Mouse (Mus musculus): ENCODE data around the gene Prss23. TPM values are rescaled to one million over a fixed set of nuclear protein-coding genes. Genes with fewer than 3 reads are reported as not detected.

Prss23 gene
- total RNA-seq (2014; rRNA removed) (5.5 and 6.8 TPM in 2 replicates), polyA plus RNA-seq (2012; rRNA removed) (5.7 and 6.0 TPM in 2 replicates)

GRCm38 (mm10) chr7:89526731-89527429 lies at the start of gene Prss23:
Prss23 (minus strand) TSS chr7:89527187.
- Histone ChIP-seq H3K27me3 (ENCODE audit: control insufficient read depth, insufficient read depth, low read length) (no peaks in the 10 kb centered on the region), H3K36me3 (ENCODE audit: control insufficient read depth, insufficient read depth, low read length) (no peaks in the 10 kb centered on the region), H3K4me3 (ENCODE audit: insufficient read depth, low read depth, low read length) (no peak within 1 kb of the TSS), H3K4me1 (ENCODE audit: control insufficient read depth, insufficient read depth, low read length) (no peaks in the 10 kb centered on the region), H3K27ac (replicated peaks; ENCODE audit: insufficient read depth, low read depth, low read length) (no peak within 1 kb of the TSS), H3K9ac (ENCODE audit: low read depth, low read length) (no peak within 1 kb of the TSS), H3K79me2 (ENCODE audit: control insufficient read depth, insufficient read depth, low read length) (no peaks in the 10 kb centered on the region)
- 84% methylated on average over 16 of the region's 16 CpGs for WGBS
- TF ChIP-seq POLR2A (IDR thresholded peaks at IDR 0.05; ENCODE audit: extremely low read depth, insufficient read depth, low read length): no peak
- TF ChIP-seq CTCF (IDR thresholded peaks at IDR 0.05; ENCODE audit: low read depth, low read length): no peak
- no peak for DNase-seq (ENCODE audit: extremely low read depth, low read depth, low spot score)

- WGBS: 97% methylated on average over 3 of the region's 3 CpGs
- Histone ChIP-seq H3K79me2 (ENCODE audit: control insufficient read depth, insufficient read depth, low read length) (no peaks in the 10 kb centered on the region), H3K9ac (ENCODE audit: low read depth, low read length) (no peak overlapping the region), H3K36me3 (ENCODE audit: control insufficient read depth, insufficient read depth, low read length) (no peaks in the 10 kb centered on the region), H3K27ac (replicated peaks; ENCODE audit: insufficient read depth, low read depth, low read length) (no peak overlapping the region), H3K4me3 (ENCODE audit: insufficient read depth, low read depth, low read length) (no peak overlapping the region), H3K4me1 (ENCODE audit: control insufficient read depth, insufficient read depth, low read length) (no peaks in the 10 kb centered on the region), H3K27me3 (ENCODE audit: control insufficient read depth, insufficient read depth, low read length) (peaks cover 4% of the 10 kb centered on the region; the same call in 1 of the 2 replicates)
- DNase-seq (ENCODE audit: extremely low read depth, low read depth, low spot score): no peak
- no peak for TF ChIP-seq CTCF (IDR thresholded peaks at IDR 0.05; ENCODE audit: low read depth, low read length)
- TF ChIP-seq POLR2A (IDR thresholded peaks at IDR 0.05; ENCODE audit: extremely low read depth, insufficient read depth, low read length): no peak
Measured at GRCm38 (mm10) chr7:89576127-89576526, 49.1 kb upstream of the Prss23 start.

- no peak for DNase-seq (ENCODE audit: extremely low read depth, low read depth, low spot score)
- 93% methylated on average over 2 of the region's 2 CpGs for WGBS
- no peaks in the 10 kb centered on the region for H3K36me3 ChIP-seq (ENCODE audit: control insufficient read depth, insufficient read depth, low read length)
- H3K4me1 ChIP-seq (ENCODE audit: control insufficient read depth, insufficient read depth, low read length): no peaks in the 10 kb centered on the region
- peaks cover 8% of the 10 kb centered on the region; the same call in 1 of the 2 replicates for H3K27me3 ChIP-seq (ENCODE audit: control insufficient read depth, insufficient read depth, low read length)
- no peak for TF ChIP-seq POLR2A (IDR thresholded peaks at IDR 0.05; ENCODE audit: extremely low read depth, insufficient read depth, low read length)
- no peak for TF ChIP-seq CTCF (IDR thresholded peaks at IDR 0.05; ENCODE audit: low read depth, low read length)
- H3K4me3 ChIP-seq (ENCODE audit: insufficient read depth, low read depth, low read length): no peak overlapping the region
- H3K9ac ChIP-seq (ENCODE audit: low read depth, low read length): no peak overlapping the region
- no peaks in the 10 kb centered on the region for H3K79me2 ChIP-seq (ENCODE audit: control insufficient read depth, insufficient read depth, low read length)
- no peak overlapping the region for H3K27ac ChIP-seq (replicated peaks; ENCODE audit: insufficient read depth, low read depth, low read length)
Measured at GRCm38 (mm10) chr7:89564569-89564968, 37.6 kb upstream of the Prss23 start.

GRCm38 (mm10) chr7:89563501-89563900 lies 36.5 kb upstream of the Prss23 start:
- H3K9ac ChIP-seq (ENCODE audit: low read depth, low read length): no peak overlapping the region
- no peak overlapping the region for H3K4me3 ChIP-seq (ENCODE audit: insufficient read depth, low read depth, low read length)
- no peak overlapping the region for H3K27ac ChIP-seq (replicated peaks; ENCODE audit: insufficient read depth, low read depth, low read length)
- H3K79me2 ChIP-seq (ENCODE audit: control insufficient read depth, insufficient read depth, low read length): no peaks in the 10 kb centered on the region
- H3K27me3 ChIP-seq (ENCODE audit: control insufficient read depth, insufficient read depth, low read length): peaks cover 8% of the 10 kb centered on the region; the same call in 1 of the 2 replicates
- WGBS: 79% methylated on average over 2 of the region's 2 CpGs
- H3K36me3 ChIP-seq (ENCODE audit: control insufficient read depth, insufficient read depth, low read length): no peaks in the 10 kb centered on the region
- DNase-seq (ENCODE audit: extremely low read depth, low read depth, low spot score): peak; percentile 20
- TF ChIP-seq POLR2A (IDR thresholded peaks at IDR 0.05; ENCODE audit: extremely low read depth, insufficient read depth, low read length) (no peak), CTCF (IDR thresholded peaks at IDR 0.05; ENCODE audit: low read depth, low read length) (no peak)
- H3K4me1 ChIP-seq (ENCODE audit: control insufficient read depth, insufficient read depth, low read length): no peaks in the 10 kb centered on the region

GRCm38 (mm10) chr7:89562140-89562539 lies 35.2 kb upstream of the Prss23 start:
- peaks cover 8% of the 10 kb centered on the region; the same call in 1 of the 2 replicates for H3K27me3 ChIP-seq (ENCODE audit: control insufficient read depth, insufficient read depth, low read length)
- 83% methylated on average over 2 of the region's 2 CpGs for WGBS
- no peak overlapping the region for H3K4me3 ChIP-seq (ENCODE audit: insufficient read depth, low read depth, low read length)
- H3K79me2 ChIP-seq (ENCODE audit: control insufficient read depth, insufficient read depth, low read length): no peaks in the 10 kb centered on the region
- TF ChIP-seq POLR2A (IDR thresholded peaks at IDR 0.05; ENCODE audit: extremely low read depth, insufficient read depth, low read length) (no peak), CTCF (IDR thresholded peaks at IDR 0.05; ENCODE audit: low read depth, low read length) (no peak)
- no peak for DNase-seq (ENCODE audit: extremely low read depth, low read depth, low spot score)
- H3K9ac ChIP-seq (ENCODE audit: low read depth, low read length): no peak overlapping the region
- no peaks in the 10 kb centered on the region for H3K4me1 ChIP-seq (ENCODE audit: control insufficient read depth, insufficient read depth, low read length)
- no peak overlapping the region for H3K27ac ChIP-seq (replicated peaks; ENCODE audit: insufficient read depth, low read depth, low read length)
- no peaks in the 10 kb centered on the region for H3K36me3 ChIP-seq (ENCODE audit: control insufficient read depth, insufficient read depth, low read length)

GRCm38 (mm10) chr7:89560939-89561338 lies 34.0 kb upstream of the Prss23 start:
- WGBS: 79% methylated on average over 3 of the region's 3 CpGs
- Histone ChIP-seq H3K27me3 (ENCODE audit: control insufficient read depth, insufficient read depth, low read length) (peaks cover 11% of the 10 kb centered on the region; the same call in 1 of the 2 replicates), H3K36me3 (ENCODE audit: control insufficient read depth, insufficient read depth, low read length) (no peaks in the 10 kb centered on the region), H3K79me2 (ENCODE audit: control insufficient read depth, insufficient read depth, low read length) (no peaks in the 10 kb centered on the region), H3K9ac (ENCODE audit: low read depth, low read length) (no peak overlapping the region), H3K4me3 (ENCODE audit: insufficient read depth, low read depth, low read length) (no peak overlapping the region), H3K27ac (replicated peaks; ENCODE audit: insufficient read depth, low read depth, low read length) (no peak overlapping the region), H3K4me1 (ENCODE audit: control insufficient read depth, insufficient read depth, low read length) (peaks cover 3% of the 10 kb centered on the region; the same call in 1 of the 2 replicates)
- DNase-seq (ENCODE audit: extremely low read depth, low read depth, low spot score): no peak
- TF ChIP-seq POLR2A (IDR thresholded peaks at IDR 0.05; ENCODE audit: extremely low read depth, insufficient read depth, low read length) (no peak), CTCF (IDR thresholded peaks at IDR 0.05; ENCODE audit: low read depth, low read length) (no peak)
